Mouse (Mus musculus): Measurements from ENCODE around the gene Fmo3.

Gene Fmo3

DNA sequence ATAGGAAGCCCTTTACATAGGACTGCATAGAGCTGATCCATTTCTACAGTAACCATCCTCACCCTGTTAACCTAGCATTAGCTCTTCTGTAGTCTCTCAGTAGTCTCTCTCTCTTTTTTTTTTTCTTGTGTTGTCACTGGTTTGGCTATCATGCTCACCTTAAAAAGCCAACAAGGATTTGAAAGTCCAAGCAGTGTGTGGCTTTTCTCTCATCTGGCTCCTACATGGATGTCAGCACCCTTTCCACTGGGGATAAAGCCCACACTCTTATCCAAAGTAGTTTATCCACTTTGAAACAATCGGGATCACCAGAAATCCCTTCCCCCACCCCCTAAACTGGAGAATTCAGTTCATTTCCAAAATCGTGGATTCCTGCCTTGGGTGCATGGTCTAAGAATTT lies 53.7 kb downstream of the Fmo3 start:
- no peak for DNase-seq

DNA sequence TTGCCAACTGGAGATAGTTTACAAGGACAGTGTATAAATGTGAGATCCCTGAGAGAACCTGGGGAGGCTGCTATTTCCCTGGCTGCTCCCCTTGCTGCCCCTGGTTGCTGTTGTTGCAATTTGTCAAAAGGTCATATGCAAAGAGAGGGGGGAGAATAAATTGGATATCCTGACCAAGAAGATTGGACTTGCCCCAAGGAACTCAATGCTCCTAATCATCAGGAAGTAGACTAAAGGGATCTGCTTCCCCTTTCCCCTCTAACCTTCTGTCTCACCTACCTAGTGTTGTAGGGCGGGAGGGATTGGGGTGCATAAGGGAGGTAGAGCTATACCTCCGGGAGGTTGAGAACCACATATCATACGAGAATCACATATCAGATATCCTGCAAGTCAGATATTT lies 55.2 kb downstream of the Fmo3 start:
- no peak for DNase-seq

DNA sequence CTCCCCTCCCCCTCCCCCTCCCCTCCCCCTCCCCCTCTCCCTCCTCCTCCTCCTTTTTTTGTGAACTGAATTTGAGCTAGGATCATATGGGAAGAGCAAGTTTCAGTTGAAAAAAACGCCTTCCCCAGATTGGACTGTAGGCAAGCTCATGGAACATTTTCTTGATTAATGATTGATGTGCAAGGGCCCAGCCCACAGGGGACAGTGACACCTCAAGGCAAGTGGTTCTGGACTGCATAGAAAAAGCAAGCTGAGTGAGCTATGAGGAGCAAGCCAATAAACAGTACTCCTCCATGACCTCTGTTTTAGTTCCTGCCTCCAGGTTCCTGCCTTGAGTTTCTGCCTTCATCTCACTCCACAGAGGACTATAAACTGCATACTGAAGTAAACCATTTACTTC lies 59.2 kb downstream of the Fmo3 start:
- DNase-seq: no peak

DNA sequence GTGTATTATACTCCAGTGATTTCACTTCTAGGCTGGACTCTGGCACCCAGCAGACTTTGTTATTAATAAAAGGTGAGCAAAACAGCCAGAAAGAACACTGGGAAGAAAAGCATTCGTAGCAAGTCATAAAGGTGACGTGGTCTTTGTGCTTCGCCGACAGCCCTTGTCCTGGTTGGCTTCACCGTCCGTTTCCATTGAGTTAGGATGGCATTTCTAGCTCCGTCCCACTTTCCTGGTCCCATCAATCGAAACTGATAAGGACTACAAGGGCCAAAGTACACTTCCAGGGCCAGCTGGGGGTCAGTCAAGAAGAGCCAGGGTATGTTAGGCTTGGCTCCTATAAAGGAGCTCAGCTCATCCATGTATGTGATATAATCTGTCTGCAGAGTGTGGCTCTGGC lies 67.7 kb downstream of the Fmo3 start:
- DNase-seq: no peak

DNA sequence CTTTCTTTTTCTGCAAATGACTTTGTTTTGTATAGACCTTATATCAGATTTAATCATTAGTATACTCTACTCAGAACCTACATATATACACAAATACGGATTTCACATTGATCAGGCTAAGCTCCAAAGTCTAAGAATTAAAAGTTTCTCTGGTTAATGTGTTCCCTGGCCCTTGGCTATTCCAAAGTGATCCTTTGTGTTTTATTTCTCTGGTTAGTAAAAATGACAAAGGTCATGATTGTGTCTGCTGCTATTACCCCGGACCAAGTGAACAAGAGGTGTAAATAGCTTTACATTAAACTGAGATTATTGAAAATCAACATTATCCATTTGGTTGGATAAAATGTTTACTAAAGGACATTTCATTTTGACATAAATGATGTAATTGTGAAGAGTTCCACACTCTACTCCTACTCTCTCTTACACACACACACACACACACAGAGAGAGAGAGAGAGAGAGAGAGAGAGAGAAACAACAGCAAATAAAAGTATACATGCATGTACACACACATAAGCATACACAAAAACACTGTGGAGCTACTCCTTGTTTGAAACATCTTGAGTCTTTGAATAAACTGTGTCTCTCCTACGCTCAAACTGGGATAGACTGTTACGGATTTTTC lies 69.3 kb downstream of the Fmo3 start:
- DNase-seq: no peak

DNA sequence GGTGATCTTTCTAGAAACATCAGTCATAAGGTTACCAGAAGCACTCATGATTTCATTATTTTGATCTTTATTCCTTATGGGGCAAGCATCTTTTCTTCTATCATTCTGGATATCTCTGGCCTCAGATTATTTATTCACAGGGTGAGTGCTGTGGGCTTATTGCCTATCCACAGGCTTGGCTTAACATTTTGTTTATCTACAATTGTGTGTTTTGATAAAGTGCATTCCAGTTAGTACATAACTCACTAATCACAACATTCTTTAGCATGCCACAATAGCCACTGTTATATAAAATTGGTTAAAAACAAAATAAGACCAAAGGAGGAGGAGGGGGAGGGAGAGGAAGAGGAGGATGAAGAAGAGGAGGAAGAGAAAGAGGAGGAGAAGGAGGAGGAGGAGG lies 72.2 kb downstream of the Fmo3 start:
- no peak for DNase-seq

All from cerebellum, adult 9-11 months (tissue).